Mouse (Mus musculus) right cerebral cortex, postnatal 25 days (tissue): ENCODE measurements at regions not wholly inside any gene's neighbourhood (a gene's known extent, or its start where the extent isn't known, plus 50 kb on each side); places are given as distances from the start of the nearest gene placed in this dataset.

Source experiments
- DNase-seq: peaks from one replicate; pipeline ENCODE4 v3.0.0; 2022

GRCm38 (mm10) chr1:72036600-72036999, 175.5 kb downstream of the Mreg start:
- no peak for DNase-seq

- DNase-seq: no peak
Measured at GRCm38 (mm10) chr1:72036141-72036540, 176.0 kb downstream of the Mreg start.

GRCm38 (mm10) chr1:72033941-72034340, 178.2 kb downstream of the Mreg start:
- no peak for DNase-seq

- DNase-seq: no peak
Measured at GRCm38 (mm10) chr1:72032214-72032613, 179.9 kb downstream of the Mreg start.

GRCm38 (mm10) chr1:72030763-72031405, 181.2 kb downstream of the Mreg start:
- DNase-seq: no peak

- DNase-seq: no peak
Measured at GRCm38 (mm10) chr1:72029625-72030024, 182.5 kb downstream of the Mreg start.

- no peak for DNase-seq
Measured at GRCm38 (mm10) chr1:72026861-72027260, 185.2 kb downstream of the Mreg start.

- DNase-seq: no peak
Measured at GRCm38 (mm10) chr1:72022631-72023030, 189.5 kb downstream of the Mreg start.

GRCm38 (mm10) chr1:72018479-72019222, 193.5 kb downstream of the Mreg start:
- DNase-seq: no peak

- DNase-seq: no peak
Measured at GRCm38 (mm10) chr1:72017814-72018478, 194.2 kb downstream of the Mreg start.

GRCm38 (mm10) chr1:72015471-72015870, 196.6 kb downstream of the Mreg start:
- DNase-seq: no peak

GRCm38 (mm10) chr1:72014580-72014979, 197.5 kb downstream of the Mreg start:
- DNase-seq: no peak

GRCm38 (mm10) chr1:72013863-72014262, 198.2 kb downstream of the Mreg start:
- no peak for DNase-seq

GRCm38 (mm10) chr1:72012710-72013109, 199.4 kb downstream of the Mreg start:
- no peak for DNase-seq

- no peak for DNase-seq
Measured at GRCm38 (mm10) chr1:72009270-72009928, 202.7 kb downstream of the Mreg start.

GRCm38 (mm10) chr1:72006696-72007291, 205.3 kb downstream of the Mreg start:
- DNase-seq: no peak

- no peak for DNase-seq
Measured at GRCm38 (mm10) chr1:72005956-72006355, 206.2 kb downstream of the Mreg start.

- DNase-seq: no peak
Measured at GRCm38 (mm10) chr1:72005550-72005949, 206.6 kb downstream of the Mreg start.

- no peak for DNase-seq
Measured at GRCm38 (mm10) chr1:72003424-72004278, 208.5 kb downstream of the Mreg start.

- peak; percentile 23 for DNase-seq
Measured at GRCm38 (mm10) chr1:72002471-72003116, 209.5 kb downstream of the Mreg start.

- DNase-seq: no peak
Measured at GRCm38 (mm10) chr1:72000741-72001140, 211.4 kb downstream of the Mreg start.
